Mouse (Mus musculus) G1E (cell line): ENCODE measurements at regions not wholly inside any gene's neighbourhood (a gene's known extent, or its start where the extent isn't known, plus 50 kb on each side); places are given as distances from the start of the nearest gene placed in this dataset.

Source experiments
- ATAC-seq: 2 replicates; pipeline ENCODE4 v1.8.0; 2016; ENCODE audit warnings: mild to moderate bottlenecking; ENCODE audit not compliant: insufficient number of reproducible peaks, poor library complexity, low FRiP score, severe bottlenecking; ENCODE audit errors: extremely low read depth
- DNase-seq: peaks from one replicate; pipeline ENCODE4 v3.0.0; 2012; ENCODE audit warnings: low spot score
- H3K27me3 ChIP-seq: 2 replicates; pipeline ENCODE4 v1.6.1; 2012; ENCODE audit warnings: mild to moderate bottlenecking, low read length, inconsistent platforms; ENCODE audit not compliant: insufficient read depth
- H3K36me3 ChIP-seq: replicated peaks from 2 replicates; pipeline ENCODE3; 2012; ENCODE audit warnings: mild to moderate bottlenecking, inconsistent platforms
- H3K4me1 ChIP-seq: 2 replicates; pipeline ENCODE4 v1.6.1; 2012; ENCODE audit warnings: low read depth, low read length, inconsistent platforms, mixed read lengths; ENCODE audit not compliant: insufficient read depth
- H3K4me3 ChIP-seq: 2 replicates; pipeline ENCODE4 v1.5.1; 2012; ENCODE audit warnings: low read depth, mild to moderate bottlenecking, inconsistent platforms, low read length, moderate library complexity, mixed read lengths
- H3K9me3 ChIP-seq: replicated peaks from 2 replicates; pipeline ENCODE4 v1.6.1; 2012; ENCODE audit warnings: inconsistent platforms
- CTCF ChIP-seq: IDR thresholded peaks from 2 replicates; pipeline ENCODE4 v1.5.1; 2012; ENCODE audit warnings: low read depth, low read length, inconsistent platforms, mixed read lengths
- GATA1 ChIP-seq: IDR thresholded peaks from 2 replicates; pipeline ENCODE4 v1.6.1; 2012; ENCODE audit warnings: borderline replicate concordance, low read length, inconsistent platforms, mixed read lengths
- GATA2 ChIP-seq: IDR thresholded peaks from 2 replicates; pipeline ENCODE4 v1.6.1; 2012; ENCODE audit warnings: low read depth, low read length, inconsistent platforms, borderline replicate concordance
- POLR2AphosphoS5 ChIP-seq: IDR thresholded peaks from 2 replicates; pipeline ENCODE4 v1.6.1; 2012; ENCODE audit warnings: low read depth, low read length, inconsistent platforms; ENCODE audit not compliant: insufficient replicate concordance
- TAL1 ChIP-seq: conservative IDR thresholded peaks from 2 replicates; pipeline ENCODE4 v1.6.1; 2012; ENCODE audit warnings: low read depth, low read length, inconsistent platforms, mixed read lengths

DNA sequence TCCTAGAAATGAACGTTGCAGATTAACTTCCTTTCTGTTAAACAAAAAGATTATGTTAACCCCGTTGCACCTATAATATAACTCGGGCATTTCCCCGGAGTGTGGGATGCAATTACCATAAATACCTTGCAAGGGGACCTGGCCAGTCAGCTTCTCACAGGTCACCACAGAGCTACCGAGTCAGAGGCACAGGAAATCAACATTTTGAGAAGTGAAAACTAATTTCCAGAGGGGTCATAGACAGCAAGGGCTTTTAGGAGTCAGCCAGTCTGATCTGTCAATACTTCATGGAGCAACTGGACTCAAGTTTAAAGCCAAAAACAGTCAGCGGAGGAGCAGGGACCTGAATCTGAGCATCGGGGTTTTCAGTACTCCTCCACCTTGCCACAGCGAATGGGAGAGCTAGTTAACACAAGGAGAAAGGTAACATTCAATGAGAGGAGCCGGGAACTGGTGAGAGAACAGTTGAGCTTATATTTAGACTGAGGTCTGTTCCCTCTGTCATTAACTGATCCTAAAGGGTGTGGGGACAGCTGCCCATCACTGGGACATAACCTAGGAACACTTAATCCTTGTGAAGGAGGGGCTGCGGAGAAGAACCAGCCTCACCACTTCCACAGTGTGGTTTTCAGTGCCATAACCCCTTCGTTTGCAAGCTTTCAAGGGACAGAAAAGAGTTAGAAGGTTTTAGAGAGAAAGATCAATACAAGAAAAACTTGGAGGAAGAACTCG, 105.9 kb downstream of the Nufip1 start:
- H3K27me3 ChIP-seq = no peaks in the 10 kb centered on the region
- ATAC-seq (no peak), DNase-seq (no peak)
- H3K4me3 ChIP-seq = no peak overlapping the region
- H3K9me3 ChIP-seq = peaks cover 2% of the 10 kb centered on the region
- no peaks in the 10 kb centered on the region for H3K36me3 ChIP-seq
- no peak for TF ChIP-seq GATA2
- TF ChIP-seq TAL1 = no peak
- TF ChIP-seq GATA1 = no peak
- no peak for TF ChIP-seq POLR2AphosphoS5
- no peaks in the 10 kb centered on the region for H3K4me1 ChIP-seq

DNA sequence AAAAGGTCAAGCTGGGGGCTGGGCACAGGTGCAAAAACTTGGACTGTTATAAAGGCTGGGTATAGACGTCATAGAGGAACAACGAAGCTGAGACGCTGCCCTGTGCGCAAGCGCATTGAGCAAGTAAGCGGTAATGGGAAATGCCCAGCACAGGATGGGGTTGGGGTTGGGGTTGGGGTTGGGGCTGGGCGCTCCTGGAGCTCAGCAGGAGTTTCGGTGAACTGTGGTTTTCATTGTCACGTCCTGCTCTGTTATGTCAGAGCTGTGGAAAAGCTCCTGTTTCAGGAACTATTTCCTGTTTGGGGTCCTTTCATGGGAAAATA, 106.4 kb downstream of the Nufip1 start:
- H3K27me3 ChIP-seq = no peaks in the 10 kb centered on the region
- H3K4me1 ChIP-seq = no peaks in the 10 kb centered on the region
- H3K4me3 ChIP-seq = no peak overlapping the region
- no peaks in the 10 kb centered on the region for H3K36me3 ChIP-seq
- DNase-seq = no peak
- TF ChIP-seq GATA1 (no peak), POLR2AphosphoS5 (no peak), GATA2 (no peak), TAL1 (no peak), CTCF (no peak)
- H3K9me3 ChIP-seq = peaks cover 2% of the 10 kb centered on the region
- no peak for ATAC-seq

DNA sequence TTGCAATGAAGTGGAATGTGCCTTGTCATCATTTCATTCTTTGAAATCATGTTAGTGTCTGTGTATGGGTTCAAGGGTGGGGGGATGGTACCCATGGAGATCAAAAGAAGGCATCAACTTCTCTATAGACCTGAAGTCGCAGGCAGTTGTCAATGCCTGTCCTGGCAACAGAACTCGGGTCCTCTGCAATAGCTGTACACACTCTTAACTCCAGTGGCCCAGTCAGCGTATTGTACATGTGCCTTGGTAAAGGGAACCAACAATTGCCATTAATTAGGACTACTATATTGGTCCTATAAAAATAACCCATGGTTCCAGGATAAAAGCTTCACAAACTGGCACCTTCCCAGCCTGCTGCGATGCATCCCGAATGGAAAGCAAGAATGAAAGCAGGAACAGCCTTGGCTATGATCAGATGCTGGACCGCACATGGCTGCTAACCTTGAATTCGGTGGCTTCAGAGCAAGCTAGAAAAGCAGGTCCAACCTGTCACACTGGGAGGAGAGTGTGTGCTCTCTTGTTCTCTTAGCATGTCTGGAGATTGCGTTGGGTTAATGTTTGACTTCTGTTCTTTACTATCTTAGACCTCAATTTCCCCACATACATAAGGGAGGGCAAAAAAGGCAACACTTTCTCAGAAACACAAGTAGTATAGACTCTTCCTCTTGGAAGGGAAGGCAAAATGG, 107.0 kb downstream of the Nufip1 start:
- Histone ChIP-seq H3K4me1 (no peaks in the 10 kb centered on the region), H3K27me3 (no peaks in the 10 kb centered on the region), H3K4me3 (no peak overlapping the region), H3K36me3 (no peaks in the 10 kb centered on the region), H3K9me3 (peaks cover 2% of the 10 kb centered on the region)
- DNase-seq (no peak), ATAC-seq (no peak)
- TF ChIP-seq CTCF (no peak), GATA1 (no peak), TAL1 (no peak), GATA2 (no peak), POLR2AphosphoS5 (no peak)

DNA sequence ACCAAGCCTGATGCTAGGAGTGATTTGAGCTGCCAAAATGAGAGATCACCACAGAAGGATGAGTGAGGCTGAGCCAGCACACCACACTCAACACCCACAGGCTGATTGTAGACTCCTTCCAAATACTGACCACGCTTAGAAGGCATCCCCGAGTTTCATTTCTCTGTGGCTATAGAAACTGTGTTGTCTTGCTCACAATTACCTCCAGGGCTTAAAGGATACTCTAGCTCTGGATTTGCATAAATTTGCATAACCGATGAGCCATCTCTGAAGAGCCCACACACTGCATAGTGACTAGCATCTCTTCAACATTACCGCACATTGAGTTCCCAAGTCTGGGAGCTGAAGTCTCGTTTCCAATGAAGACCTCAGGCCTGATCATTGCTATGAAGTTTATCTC, 110.3 kb downstream of the Nufip1 start:
- Histone ChIP-seq H3K4me3 (no peak overlapping the region), H3K9me3 (peaks cover 2% of the 10 kb centered on the region), H3K27me3 (peaks cover 5% of the 10 kb centered on the region; the same call in 1 of the 2 replicates), H3K4me1 (no peaks in the 10 kb centered on the region), H3K36me3 (no peaks in the 10 kb centered on the region)
- DNase-seq (no peak), ATAC-seq (no peak)
- TF ChIP-seq POLR2AphosphoS5 = no peak

DNA sequence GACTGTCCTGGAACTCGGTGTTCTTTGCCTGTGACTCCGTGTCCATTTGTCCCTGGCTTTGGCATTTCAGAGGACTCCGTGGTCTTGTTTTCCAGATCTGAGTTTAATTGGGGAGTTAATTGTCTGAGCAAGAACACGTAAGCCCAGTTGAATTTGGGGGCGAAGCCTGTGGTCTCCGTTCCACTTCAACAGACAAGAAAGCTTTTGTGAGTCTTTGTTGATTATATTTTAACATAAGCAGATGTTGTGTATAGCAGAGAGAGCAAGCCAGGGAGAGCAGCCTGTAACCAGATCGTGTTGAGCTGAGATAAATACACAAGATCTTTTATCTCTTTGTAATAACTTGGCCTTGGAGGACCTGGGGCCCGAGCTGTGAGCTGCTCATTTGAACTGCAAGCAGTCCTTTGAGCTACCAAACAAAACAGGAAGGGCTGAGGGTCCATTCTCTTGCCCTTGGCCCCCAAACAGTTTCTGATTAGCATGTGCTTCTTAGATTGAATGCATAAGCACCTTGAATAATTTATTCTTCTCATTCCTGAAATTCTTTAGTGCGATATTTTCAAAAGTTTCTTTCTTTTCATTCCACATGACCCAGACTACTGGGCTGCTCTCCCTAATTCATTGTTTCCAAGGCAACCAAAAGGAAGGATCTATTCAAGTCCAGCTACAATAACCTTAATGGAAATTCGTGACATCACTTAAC, 111.1 kb downstream of the Nufip1 start:
- no peak for ATAC-seq
- Histone ChIP-seq H3K4me3 (no peak overlapping the region), H3K27me3 (peaks cover 5% of the 10 kb centered on the region; the same call in 1 of the 2 replicates), H3K36me3 (no peaks in the 10 kb centered on the region), H3K4me1 (no peaks in the 10 kb centered on the region), H3K9me3 (peaks cover 2% of the 10 kb centered on the region)
- DNase-seq = no peak
- TF ChIP-seq CTCF (no peak), GATA2 (no peak), GATA1 (no peak), POLR2AphosphoS5 (no peak), TAL1 (no peak)

DNA sequence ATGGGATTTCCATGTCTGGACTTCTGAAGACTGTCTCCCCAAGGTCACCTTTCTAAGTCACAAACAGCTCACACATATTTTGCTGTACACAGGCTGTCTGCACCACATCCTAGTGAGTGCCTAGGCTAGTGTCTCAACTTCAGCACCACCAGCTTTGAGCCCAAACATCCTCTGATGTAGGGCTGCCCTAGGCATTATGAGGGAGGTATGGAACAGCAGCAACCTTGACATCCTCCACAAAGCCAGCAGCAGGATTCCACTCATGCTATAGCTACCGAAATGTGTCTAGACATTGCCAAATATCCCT, 111.6 kb downstream of the Nufip1 start:
- H3K27me3 ChIP-seq = peaks cover 5% of the 10 kb centered on the region; the same call in 1 of the 2 replicates
- H3K36me3 ChIP-seq = no peaks in the 10 kb centered on the region

More for the DNA sequence above, 111.6 kb downstream of the Nufip1 start:
- TF ChIP-seq GATA2 = no peak
- TF ChIP-seq CTCF = no peak
- TF ChIP-seq TAL1 = no peak
- H3K4me3 ChIP-seq = no peak overlapping the region
- no peak for ATAC-seq
- H3K9me3 ChIP-seq = peaks cover 2% of the 10 kb centered on the region
- H3K4me1 ChIP-seq = no peaks in the 10 kb centered on the region
- no peak for DNase-seq
